Mouse (Mus musculus) hindbrain, embryonic 14.5 days (tissue): ENCODE results near the gene Gm49355. TPM values are rescaled to one million over a fixed set of nuclear protein-coding genes. Genes with fewer than 3 reads are reported as not detected.

Source experiments
- ATAC-seq: fragments of 200-750 bp; cut with Nextera tagmentation; 2 replicates; pipeline ENCODE4 v1.8.0; 2017; ENCODE audit warnings: moderate number of reproducible peaks, mild to moderate bottlenecking, moderate TSS enrichment, moderate library complexity; ENCODE audit not compliant: low FRiP score
- DNase-seq: peaks from one replicate; pipeline ENCODE4 v3.0.0-alpha.2; 2015; ENCODE audit warnings: low spot score
- H3K27ac ChIP-seq: fragments of 300-500 bp; sonication (generic); 2 replicates; pipeline ENCODE4 v1.5.1; 2014; ENCODE audit warnings: mild to moderate bottlenecking, moderate library complexity
- H3K27me3 ChIP-seq: fragments of 300-500 bp; sonication (generic); 2 replicates; pipeline ENCODE4 v1.6.1; 2014; ENCODE audit warnings: mild to moderate bottlenecking, low read length, mixed read lengths; ENCODE audit not compliant: control insufficient read depth, insufficient read depth
- H3K36me3 ChIP-seq: fragments of 300-500 bp; sonication (generic); replicated peaks from 2 replicates; pipeline ENCODE4 v1.6.1; 2014; ENCODE audit not compliant: control insufficient read depth, insufficient read depth
- H3K4me1 ChIP-seq: fragments of 300-500 bp; sonication (generic); replicated peaks from 2 replicates; pipeline ENCODE4 v1.6.1; 2014; ENCODE audit warnings: antibody characterized with exemption, low read length, mixed read lengths; ENCODE audit not compliant: control insufficient read depth, insufficient read depth
- H3K4me2 ChIP-seq: fragments of 300-500 bp; sonication (generic); replicated peaks from 2 replicates; pipeline ENCODE4 v1.6.1; 2014; ENCODE audit warnings: mild to moderate bottlenecking, moderate library complexity
- H3K4me3 ChIP-seq: fragments of 300-500 bp; sonication (generic); replicated peaks from 2 replicates; pipeline ENCODE4 v1.5.1; 2014; ENCODE audit warnings: mild to moderate bottlenecking, low read length
- H3K9ac ChIP-seq: fragments of 300-500 bp; sonication (generic); 2 replicates; pipeline ENCODE4 v1.6.1; 2014
- H3K9me3 ChIP-seq: fragments of 300-500 bp; sonication (generic); 2 replicates; pipeline ENCODE4 v1.6.1; 2016; ENCODE audit warnings: low read length; ENCODE audit not compliant: control insufficient read depth
- WGBS: fragments of 180-500 bp; shearing (Covaris S2); extraction: QIAGEN DNeasy Blood & Tissue Kit; methylation state at CpG from one replicate; pipeline ENCODE4 v1.1.7; 2014; 5-methylcytosine and 5-hydroxymethylcytosine counted together
- polyA plus RNA-seq: library from polyadenylated mRNA; unstranded; fragments of >200 nt; fragmentation: Nextera tagmentation; extraction: Ambion mirVana; gene quantifications from 2 replicates; pipeline ENCODE4 v1.2.1, GENCODE M21; 2014

Gm49355 gene
- polyA plus RNA-seq, 1 experiment from 2014 or later = 0.12 TPM

- H3K9ac ChIP-seq = no peak overlapping the region
- WGBS = 70% methylated on average over 3 of the region's 3 CpGs
- no peak overlapping the region for H3K4me3 ChIP-seq
- no peaks in the 10 kb centered on the region for H3K4me1 ChIP-seq
- no peak overlapping the region for H3K27ac ChIP-seq
- H3K36me3 ChIP-seq = peaks cover 4% of the 10 kb centered on the region; the same call in 1 of the 2 replicates
- H3K9me3 ChIP-seq = no peaks in the 10 kb centered on the region
- no peaks in the 10 kb centered on the region for H3K27me3 ChIP-seq
- H3K4me2 ChIP-seq = no peak overlapping the region
- DNase-seq (peak; percentile 70), ATAC-seq (no peak)
Observed at GRCm38 (mm10) chr14:12300677-12301076, 16.9 kb downstream of the Gm49355 start.

GRCm38 (mm10) chr14:12303106-12303505 lies 19.3 kb downstream of the Gm49355 start:
- H3K27me3 ChIP-seq = no peaks in the 10 kb centered on the region
- no peaks in the 10 kb centered on the region for H3K9me3 ChIP-seq
- H3K9ac ChIP-seq = no peak overlapping the region
- DNase-seq (no peak), ATAC-seq (no peak)
- no peak overlapping the region for H3K4me3 ChIP-seq
- H3K27ac ChIP-seq = no peak overlapping the region
- no peaks in the 10 kb centered on the region for H3K4me1 ChIP-seq
- H3K4me2 ChIP-seq = no peak overlapping the region
- WGBS = 55% methylated on average over 2 of the region's 2 CpGs
- no peaks in the 10 kb centered on the region for H3K36me3 ChIP-seq

- Histone ChIP-seq H3K9me3 (no peaks in the 10 kb centered on the region), H3K27ac (no peak overlapping the region), H3K27me3 (peaks cover 83% of the 10 kb centered on the region), H3K4me2 (no peak overlapping the region), H3K9ac (no peak overlapping the region), H3K4me3 (no peak overlapping the region), H3K4me1 (no peaks in the 10 kb centered on the region), H3K36me3 (no peaks in the 10 kb centered on the region)
- DNase-seq = no peak
- no peak for ATAC-seq
- WGBS = 85% methylated on average over 7 of the region's 7 CpGs
Observed at GRCm38 (mm10) chr14:12333622-12334021, 49.8 kb downstream of the Gm49355 start.

- Histone ChIP-seq H3K9me3 (no peaks in the 10 kb centered on the region), H3K4me1 (no peaks in the 10 kb centered on the region), H3K9ac (no peak overlapping the region), H3K4me3 (no peak overlapping the region), H3K4me2 (no peak overlapping the region), H3K36me3 (no peaks in the 10 kb centered on the region), H3K27ac (no peak overlapping the region), H3K27me3 (peaks cover 88% of the 10 kb centered on the region)
- WGBS = 50% methylated on average over 7 of the region's 7 CpGs
- DNase-seq (no peak), ATAC-seq (no peak)
Observed at GRCm38 (mm10) chr14:12334925-12335324, 51.1 kb downstream of the Gm49355 start.

- 2% methylated on average over 8 of the region's 8 CpGs for WGBS
- Histone ChIP-seq H3K9me3 (no peaks in the 10 kb centered on the region), H3K4me1 (no peaks in the 10 kb centered on the region), H3K27me3 (peaks cover 98% of the 10 kb centered on the region), H3K4me3 (no peak overlapping the region), H3K36me3 (no peaks in the 10 kb centered on the region), H3K27ac (no peak overlapping the region), H3K4me2 (no peak overlapping the region), H3K9ac (no peak overlapping the region)
- ATAC-seq (0 out of 2 replicates have a peak, but pooled peaks have one; percentile 1), DNase-seq (no peak)
Observed at GRCm38 (mm10) chr14:12337421-12337997, 53.7 kb downstream of the Gm49355 start.

GRCm38 (mm10) chr14:12337998-12338809 lies 54.4 kb downstream of the Gm49355 start:
- no peaks in the 10 kb centered on the region for H3K9me3 ChIP-seq
- H3K36me3 ChIP-seq = no peaks in the 10 kb centered on the region
- ATAC-seq = peak; percentile 55; the same call in 1 of the 2 replicates
- no peak overlapping the region for H3K4me2 ChIP-seq
- DNase-seq = no peak
- H3K4me3 ChIP-seq = no peak overlapping the region
- under 1% methylated on average over 16 of the region's 16 CpGs for WGBS
- H3K9ac ChIP-seq = no peak overlapping the region
- peaks cover 96% of the 10 kb centered on the region for H3K27me3 ChIP-seq
- no peaks in the 10 kb centered on the region for H3K4me1 ChIP-seq
- H3K27ac ChIP-seq = no peak overlapping the region

- Histone ChIP-seq H3K4me1 (no peaks in the 10 kb centered on the region), H3K27ac (no peak overlapping the region), H3K9ac (no peak overlapping the region), H3K27me3 (peaks cover 96% of the 10 kb centered on the region), H3K36me3 (no peaks in the 10 kb centered on the region), H3K4me3 (no peak overlapping the region), H3K4me2 (no peak overlapping the region), H3K9me3 (no peaks in the 10 kb centered on the region)
- ATAC-seq (no peak), DNase-seq (no peak)
- under 1% methylated on average over 10 of the region's 10 CpGs for WGBS
Observed at GRCm38 (mm10) chr14:12338811-12339565, 55.2 kb downstream of the Gm49355 start.

GRCm38 (mm10) chr14:12340238-12341074 lies 56.7 kb downstream of the Gm49355 start:
- under 1% methylated on average over 19 of the region's 19 CpGs for WGBS
- DNase-seq (no peak), ATAC-seq (no peak)
- Histone ChIP-seq H3K4me1 (no peaks in the 10 kb centered on the region), H3K27me3 (peaks cover 96% of the 10 kb centered on the region), H3K9ac (no peak overlapping the region), H3K36me3 (no peaks in the 10 kb centered on the region), H3K4me3 (no peak overlapping the region), H3K27ac (no peak overlapping the region), H3K9me3 (no peaks in the 10 kb centered on the region), H3K4me2 (no peak overlapping the region)
